Mouse (Mus musculus) heart, embryonic 12.5 days (tissue): ENCODE results near the gene Igsf3. TPM values are rescaled to one million over a fixed set of nuclear protein-coding genes. Genes with fewer than 3 reads are reported as not detected.
A peak's percentile ranks its signal among the peaks of the same experiment; 100 is the strongest.

Source experiments
- ATAC-seq: fragments of 200-750 bp; cut with Nextera tagmentation; 2 replicates; pipeline ENCODE4 v1.8.0; 2017; ENCODE audit warnings: moderate TSS enrichment, moderate library complexity; ENCODE audit not compliant: insufficient number of reproducible peaks, low FRiP score
- H3K27ac ChIP-seq: fragments of 300-500 bp; sonication (generic); 2 replicates; pipeline ENCODE4 v1.5.1; 2016; ENCODE audit warnings: mild to moderate bottlenecking, moderate library complexity; ENCODE audit not compliant: poor library complexity, severe bottlenecking
- H3K27me3 ChIP-seq: fragments of 300-500 bp; sonication (generic); replicated peaks from 2 replicates; pipeline ENCODE4 v1.6.1; 2016; ENCODE audit warnings: mild to moderate bottlenecking, moderate library complexity
- H3K36me3 ChIP-seq: fragments of 300-500 bp; sonication (generic); 2 replicates; pipeline ENCODE4 v1.6.1; 2016; ENCODE audit warnings: mild to moderate bottlenecking, moderate library complexity
- H3K4me1 ChIP-seq: fragments of 300-500 bp; sonication (generic); replicated peaks from 2 replicates; pipeline ENCODE4 v1.6.1; 2016; ENCODE audit warnings: mild to moderate bottlenecking
- H3K4me2 ChIP-seq: fragments of 300-500 bp; sonication (generic); 2 replicates; pipeline ENCODE4 v1.6.1; 2016; ENCODE audit warnings: mild to moderate bottlenecking, moderate library complexity
- H3K4me3 ChIP-seq: fragments of 300-500 bp; sonication (generic); 2 replicates; pipeline ENCODE4 v1.5.1; 2016; ENCODE audit warnings: mild to moderate bottlenecking
- H3K9ac ChIP-seq: fragments of 300-500 bp; sonication (generic); 2 replicates; pipeline ENCODE4 v1.6.1; 2016; ENCODE audit warnings: mild to moderate bottlenecking, moderate library complexity
- H3K9me3 ChIP-seq: fragments of 300-500 bp; sonication (generic); replicated peaks from 2 replicates; pipeline ENCODE4 v1.6.1; 2016; ENCODE audit warnings: mild to moderate bottlenecking, moderate library complexity
- WGBS: fragments of 180-500 bp; shearing (Covaris S2); methylation state at CpG from one replicate; pipeline ENCODE4 v1.1.7; 2016; 5-methylcytosine and 5-hydroxymethylcytosine counted together
- polyA plus RNA-seq: library from polyadenylated mRNA; unstranded; fragments of >200 nt; fragmentation: Nextera tagmentation; extraction: Ambion mirVana; gene quantifications from 2 replicates; pipeline ENCODE4 v1.2.1, GENCODE M21; 2016

The Igsf3 gene
- polyA plus RNA-seq, 1 experiment from 2014 or later, result 46.8 TPM

- no peak for ATAC-seq
- H3K27me3 ChIP-seq, result no peaks in the 10 kb centered on the region
- no peak overlapping the region for H3K4me3 ChIP-seq
- H3K4me1 ChIP-seq, result no peaks in the 10 kb centered on the region
- WGBS, result 75% methylated on average over 7 of the region's 7 CpGs
- no peak overlapping the region for H3K27ac ChIP-seq
- peaks cover 69% of the 10 kb centered on the region for H3K36me3 ChIP-seq
- H3K9ac ChIP-seq, result no peak overlapping the region
- no peak overlapping the region for H3K4me2 ChIP-seq
- H3K9me3 ChIP-seq, result peaks cover 11% of the 10 kb centered on the region
Observed at GRCm38 (mm10) chr3:101460618-101461017, 83.7 kb downstream of the Igsf3 start.

- peaks cover 65% of the 10 kb centered on the region for H3K36me3 ChIP-seq
- H3K9ac ChIP-seq, result no peak overlapping the region
- H3K4me2 ChIP-seq, result no peak overlapping the region
- H3K27ac ChIP-seq, result no peak overlapping the region
- no peaks in the 10 kb centered on the region for H3K27me3 ChIP-seq
- peaks cover 11% of the 10 kb centered on the region for H3K9me3 ChIP-seq
- ATAC-seq, result no peak
- H3K4me3 ChIP-seq, result no peak overlapping the region
- no peaks in the 10 kb centered on the region for H3K4me1 ChIP-seq
- 78% methylated on average over 7 of the region's 7 CpGs for WGBS
Observed at GRCm38 (mm10) chr3:101461046-101461445, 84.2 kb downstream of the Igsf3 start.

DNA sequence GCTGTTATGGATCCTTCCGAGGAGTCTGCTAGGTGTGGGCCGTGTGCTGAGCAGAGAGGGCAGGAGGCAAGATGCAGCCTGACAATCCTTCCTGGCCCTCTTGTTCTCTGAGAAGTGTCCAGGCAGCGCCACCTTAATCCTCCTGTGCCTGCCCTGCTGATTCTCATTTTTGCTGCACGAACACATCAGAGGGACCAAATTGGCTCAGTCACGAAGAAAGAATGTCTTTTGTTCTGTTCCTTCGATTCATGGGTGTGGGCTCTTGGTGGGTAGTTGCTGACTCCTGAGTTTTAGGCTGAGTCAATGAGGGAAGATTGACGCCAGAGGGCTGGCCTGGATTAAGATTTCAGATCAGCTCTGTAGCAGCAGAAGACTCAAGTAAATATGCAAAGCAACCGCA lies 84.9 kb downstream of the Igsf3 start:
- 0 out of 2 replicates have a peak overlapping the region, but pooled peaks have one; percentile 17 for H3K27ac ChIP-seq
- no peaks in the 10 kb centered on the region for H3K27me3 ChIP-seq
- H3K9me3 ChIP-seq, result peaks cover 11% of the 10 kb centered on the region
- no peak overlapping the region for H3K4me2 ChIP-seq
- H3K36me3 ChIP-seq, result peaks cover 57% of the 10 kb centered on the region
- no peak overlapping the region for H3K9ac ChIP-seq
- H3K4me3 ChIP-seq, result no peak overlapping the region
- 61% methylated on average over 8 of the region's 8 CpGs for WGBS
- ATAC-seq, result no peak
- no peaks in the 10 kb centered on the region for H3K4me1 ChIP-seq

GRCm38 (mm10) chr3:101462294-101462693 lies 85.4 kb downstream of the Igsf3 start:
- H3K9ac ChIP-seq, result no peak overlapping the region
- no peak overlapping the region for H3K4me2 ChIP-seq
- H3K4me3 ChIP-seq, result no peak overlapping the region
- peaks cover 11% of the 10 kb centered on the region for H3K9me3 ChIP-seq
- no peak for ATAC-seq
- 35% methylated on average over 5 of the region's 5 CpGs for WGBS
- no peak overlapping the region for H3K27ac ChIP-seq
- H3K36me3 ChIP-seq, result peaks cover 52% of the 10 kb centered on the region
- no peaks in the 10 kb centered on the region for H3K4me1 ChIP-seq
- H3K27me3 ChIP-seq, result no peaks in the 10 kb centered on the region

DNA sequence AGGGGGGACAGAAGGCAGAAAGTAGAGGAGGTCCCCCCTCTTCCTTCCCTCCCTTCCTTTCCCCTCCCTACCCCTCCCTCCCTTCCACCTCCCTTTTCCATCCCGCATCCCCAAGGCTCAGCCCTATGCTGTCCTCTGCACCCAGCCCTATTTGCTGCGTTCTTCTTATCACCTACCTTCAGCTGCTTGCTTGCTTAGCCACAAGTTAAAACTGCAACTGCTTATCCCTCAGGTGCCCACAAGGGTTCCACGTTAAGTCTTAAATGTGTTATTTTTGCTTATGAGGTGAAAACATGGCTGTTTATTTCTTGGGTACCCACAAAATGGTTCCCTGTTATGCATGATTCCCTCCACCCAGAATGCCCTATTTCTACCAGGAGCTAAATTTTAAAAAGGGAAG lies 86.6 kb downstream of the Igsf3 start:
- peaks cover 8% of the 10 kb centered on the region for H3K9me3 ChIP-seq
- H3K4me1 ChIP-seq, result peaks cover 7% of the 10 kb centered on the region; the same call in 1 of the 2 replicates
- peaks cover 40% of the 10 kb centered on the region for H3K36me3 ChIP-seq
- H3K27me3 ChIP-seq, result no peaks in the 10 kb centered on the region
- no peak for ATAC-seq
- no peak overlapping the region for H3K4me2 ChIP-seq
- H3K4me3 ChIP-seq, result no peak overlapping the region
- no peak overlapping the region for H3K27ac ChIP-seq
- 76% methylated on average over 3 of the region's 3 CpGs for WGBS
- no peak overlapping the region for H3K9ac ChIP-seq

DNA sequence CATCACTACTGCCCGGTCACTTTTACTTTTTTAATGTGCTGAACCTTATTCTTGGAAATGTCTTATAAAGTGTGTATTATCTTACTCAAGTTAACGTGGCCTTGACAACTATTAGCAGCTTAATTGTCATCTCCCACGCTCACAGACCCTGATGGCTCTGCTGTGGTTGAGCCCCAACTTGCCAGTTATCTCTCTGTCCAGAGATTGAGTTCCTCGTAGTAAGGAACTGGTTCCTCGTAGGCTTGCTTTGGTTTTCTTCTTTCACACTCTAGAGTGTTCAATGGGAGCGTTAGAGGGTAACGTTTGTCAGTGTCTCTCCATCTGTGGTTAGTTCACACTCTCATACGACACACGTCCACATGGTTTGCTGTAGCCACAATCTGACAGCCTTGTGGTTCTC lies 92.8 kb downstream of the Igsf3 start:
- H3K4me1 ChIP-seq, result peaks cover 17% of the 10 kb centered on the region
- no peaks in the 10 kb centered on the region for H3K27me3 ChIP-seq
- H3K4me3 ChIP-seq, result no peak overlapping the region
- no peak overlapping the region for H3K9ac ChIP-seq
- 76% methylated on average over 9 of the region's 9 CpGs for WGBS
- no peaks in the 10 kb centered on the region for H3K9me3 ChIP-seq
- no peak for ATAC-seq
- H3K4me2 ChIP-seq, result no peak overlapping the region
- no peaks in the 10 kb centered on the region for H3K36me3 ChIP-seq
- no peak overlapping the region for H3K27ac ChIP-seq

- Histone ChIP-seq H3K27me3 (no peaks in the 10 kb centered on the region), H3K4me3 (no peak overlapping the region), H3K36me3 (no peaks in the 10 kb centered on the region), H3K9me3 (no peaks in the 10 kb centered on the region), H3K27ac (no peak overlapping the region; the same call in 1 of the 2 replicates), H3K4me2 (no peak overlapping the region), H3K9ac (no peak overlapping the region), H3K4me1 (peaks cover 17% of the 10 kb centered on the region)
- 9% methylated on average over 4 of the region's 4 CpGs for WGBS
- ATAC-seq, result no peak
Observed at GRCm38 (mm10) chr3:101471881-101472280, 95.0 kb downstream of the Igsf3 start.

DNA sequence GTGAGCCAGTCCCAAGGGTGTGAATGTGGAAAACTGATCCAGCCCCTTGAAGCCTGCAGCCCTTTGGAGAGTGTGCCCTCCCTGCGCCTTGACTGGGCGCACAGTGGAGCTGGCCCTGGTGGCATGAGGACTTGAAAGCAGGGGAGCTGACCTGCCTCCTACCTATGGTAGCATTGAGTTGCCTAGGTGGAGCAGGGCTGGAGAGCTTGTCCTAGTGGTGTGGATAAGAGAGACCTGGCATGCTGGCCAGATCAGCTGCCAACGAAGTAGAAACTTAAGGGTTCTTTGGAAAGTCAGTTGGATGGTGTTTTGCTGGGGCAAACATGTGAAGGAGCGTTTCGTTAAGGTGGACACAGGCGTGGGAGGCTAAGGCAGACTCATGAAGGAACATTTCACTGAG lies 105.1 kb downstream of the Igsf3 start:
- H3K4me1 ChIP-seq, result no peaks in the 10 kb centered on the region
- WGBS, result 87% methylated on average over 6 of the region's 6 CpGs

GRCm38 (mm10) chr3:101483256-101483983 lies 106.5 kb downstream of the Igsf3 start:
- Histone ChIP-seq H3K36me3 (no peaks in the 10 kb centered on the region), H3K9ac (no peak overlapping the region), H3K4me1 (no peaks in the 10 kb centered on the region), H3K4me3 (no peak overlapping the region), H3K4me2 (no peak overlapping the region), H3K27me3 (no peaks in the 10 kb centered on the region), H3K9me3 (no peaks in the 10 kb centered on the region), H3K27ac (no peak overlapping the region)
- no peak for ATAC-seq
- 70% methylated on average over 3 of the region's 3 CpGs for WGBS

More for the DNA sequence above, 105.1 kb downstream of the Igsf3 start:
- Histone ChIP-seq H3K27ac (no peak overlapping the region), H3K27me3 (no peaks in the 10 kb centered on the region), H3K9me3 (0 out of 2 replicates have a peak, but pooled peaks cover 6% of the 10 kb centered on the region), H3K9ac (no peak overlapping the region), H3K4me3 (no peak overlapping the region), H3K4me2 (no peak overlapping the region), H3K36me3 (no peaks in the 10 kb centered on the region)
- no peak for ATAC-seq

GRCm38 (mm10) chr3:101486054-101486765 lies 109.3 kb downstream of the Igsf3 start:
- ATAC-seq, result no peak
- Histone ChIP-seq H3K27me3 (no peaks in the 10 kb centered on the region), H3K9ac (no peak overlapping the region), H3K4me1 (no peaks in the 10 kb centered on the region), H3K36me3 (no peaks in the 10 kb centered on the region), H3K27ac (no peak overlapping the region), H3K4me2 (no peak overlapping the region), H3K9me3 (no peaks in the 10 kb centered on the region), H3K4me3 (no peak overlapping the region)
- 45% methylated on average over 4 of the region's 4 CpGs for WGBS

- ATAC-seq, result no peak
- no peak overlapping the region for H3K9ac ChIP-seq
- no peaks in the 10 kb centered on the region for H3K36me3 ChIP-seq
- H3K4me2 ChIP-seq, result no peak overlapping the region
- H3K27me3 ChIP-seq, result no peaks in the 10 kb centered on the region
- no peaks in the 10 kb centered on the region for H3K4me1 ChIP-seq
- 83% methylated on average over 5 of the region's 5 CpGs for WGBS
- no peak overlapping the region for H3K27ac ChIP-seq
- no peaks in the 10 kb centered on the region for H3K9me3 ChIP-seq
- no peak overlapping the region for H3K4me3 ChIP-seq
Observed at GRCm38 (mm10) chr3:101487436-101487835, 110.6 kb downstream of the Igsf3 start.
